ENCODE assay signal across 9 mouse cellular contexts in the genomic region with DNA sequence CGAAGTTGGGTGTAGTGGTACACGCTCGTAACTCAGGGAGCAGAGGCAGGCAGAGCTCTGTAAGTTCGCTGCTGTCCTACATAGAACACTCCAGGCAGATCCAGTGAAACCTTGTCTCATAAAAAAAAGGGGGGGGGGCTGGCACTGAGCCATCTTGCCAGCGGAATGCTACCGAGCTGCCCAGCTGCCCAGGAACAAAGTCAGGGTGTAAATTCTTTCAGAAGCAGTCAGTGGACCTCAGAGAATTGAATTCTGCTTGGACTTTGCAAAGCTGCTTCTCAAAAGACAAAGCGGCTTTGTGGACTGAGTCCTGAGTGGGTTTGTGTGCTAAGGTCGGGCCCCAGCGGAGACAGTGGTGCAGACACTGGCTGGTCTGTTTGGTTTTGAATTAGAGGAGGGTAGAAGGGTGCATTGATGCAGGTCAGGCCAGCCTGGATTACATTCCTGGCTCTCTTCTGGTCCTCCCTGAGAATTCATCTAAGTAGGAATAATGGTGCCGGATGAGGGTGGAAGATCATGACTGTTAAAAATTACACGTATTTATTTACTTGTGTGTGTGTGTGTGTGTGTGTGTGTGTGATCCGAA. TPM values are rescaled to one million over a fixed set of nuclear protein-coding genes. Genes with fewer than 3 reads are reported as not detected.
A peak's percentile ranks its signal among the peaks of the same experiment; 100 is the strongest.
DNase-seq lines count a peak whose midpoint lies in the region; ATAC-seq and TF ChIP-seq lines count a peak whose summit lies in the region.
"Had no signal": no experiment of that assay in that cellular context is flagged by ENCODE, and none has a peak within 500 bp of the region (broad histone marks: within the 10 kb centered on the region; RNA-seq: fewer than 3 reads in every experiment).

No protein-coding gene starts in this region.

- no peaks in the 10 kb centered on the region for H3K27me3 ChIP-seq in cerebellum, adult 2 months (ENCODE audit: control insufficient read depth, insufficient read depth, low read length)
- H3K27me3 ChIP-seq in neural tube, embryonic 12.5 days (replicated peaks): no peaks in the 10 kb centered on the region
- H3K27me3 ChIP-seq in kidney, postnatal 0 days (ENCODE audit: insufficient read depth, low read length): no peaks in the 10 kb centered on the region

- 0 out of 2 replicates have a peak, but pooled peaks have one; percentile 37 for ATAC-seq in neural tube, embryonic 12.5 days (ENCODE audit: low FRiP score, low read depth)
- ATAC-seq in kidney, postnatal 0 days (replicated peaks; ENCODE audit: low FRiP score, low read depth): no peak

- 0 out of 2 replicates have a peak overlapping the region, but pooled peaks have one; percentile 3 for H3K27ac ChIP-seq in cerebellum, adult 2 months (ENCODE audit: insufficient read depth, low read length)
- no peak overlapping the region for H3K27ac ChIP-seq in neural tube, embryonic 12.5 days
- peak overlapping the region; percentile 75 for H3K27ac ChIP-seq in kidney, postnatal 0 days
- 0 out of 2 replicates have a peak overlapping the region, but pooled peaks have one; percentile 23 for H3K27ac ChIP-seq in olfactory bulb, adult 2 months (ENCODE audit: insufficient read depth, low read depth, low read length)
- H3K27ac ChIP-seq: forebrain, embryonic 12.5 days had no signal

- no peaks in the 10 kb centered on the region for H3K36me3 ChIP-seq in neural tube, embryonic 12.5 days
- H3K36me3 ChIP-seq in kidney, postnatal 0 days (ENCODE audit: insufficient read depth, low read length): no peaks in the 10 kb centered on the region
- H3K36me3 ChIP-seq: forebrain, embryonic 12.5 days had no signal

- no peak overlapping the region for H3K4me3 ChIP-seq in cerebellum, adult 2 months (replicated peaks; ENCODE audit: insufficient read depth, low read depth, low read length)
- no peak overlapping the region for H3K4me3 ChIP-seq in neural tube, embryonic 12.5 days
- no peak overlapping the region for H3K4me3 ChIP-seq in kidney, postnatal 0 days (replicated peaks; ENCODE audit: low read depth, low read length)
- no peak overlapping the region for H3K4me3 ChIP-seq in olfactory bulb, adult 2 months (ENCODE audit: insufficient read depth, low read depth, low read length)
- H3K4me3 ChIP-seq: forebrain, embryonic 12.5 days had no signal

- TF ChIP-seq POLR2A in cerebellum, adult 2 months (IDR thresholded peaks at IDR 0.05; ENCODE audit: borderline replicate concordance, insufficient read depth, low read length): no peak
- no peak for TF ChIP-seq POLR2A in olfactory bulb, adult 2 months (IDR thresholded peaks at IDR 0.05; ENCODE audit: insufficient read depth, low read depth, low read length)

- no peaks in the 10 kb centered on the region for H3K4me1 ChIP-seq in cerebellum, adult 2 months (ENCODE audit: control insufficient read depth, insufficient read depth, low read length)
- H3K4me1 ChIP-seq in neural tube, embryonic 12.5 days: peaks cover 14% of the 10 kb centered on the region
- peaks cover 13% of the 10 kb centered on the region for H3K4me1 ChIP-seq in kidney, postnatal 0 days (replicated peaks; ENCODE audit: insufficient read depth, low read length)
- H3K4me1 ChIP-seq in olfactory bulb, adult 2 months (ENCODE audit: control insufficient read depth, insufficient read depth, low read length): peaks cover 13% of the 10 kb centered on the region

- H3K9ac ChIP-seq in neural tube, embryonic 12.5 days: no peak overlapping the region
- H3K9ac ChIP-seq in kidney, postnatal 0 days (ENCODE audit: low read depth, low read length): no peak overlapping the region
- H3K9ac ChIP-seq: forebrain, embryonic 12.5 days had no signal

- TF ChIP-seq CTCF in cerebellum, adult 2 months (IDR thresholded peaks at IDR 0.05; ENCODE audit: borderline replicate concordance, insufficient read depth, low read depth, low read length): no peak
- TF ChIP-seq CTCF in kidney, postnatal 0 days (IDR thresholded peaks at IDR 0.05; ENCODE audit: low read depth): no peak
- no peak for TF ChIP-seq CTCF in olfactory bulb, adult 2 months (IDR thresholded peaks at IDR 0.05; ENCODE audit: insufficient read depth, low read depth, low read length)

- H3K9me3 ChIP-seq in neural tube, embryonic 12.5 days: no peaks in the 10 kb centered on the region
- H3K9me3 ChIP-seq in kidney, postnatal 0 days (replicated peaks; ENCODE audit: low read length): no peaks in the 10 kb centered on the region
- H3K9me3 ChIP-seq: forebrain, embryonic 12.5 days had no signal

- no peak for DNase-seq in cerebellum, adult 2 months
- DNase-seq in cerebellum, adult 9-11 months: no peak
- no peak for DNase-seq in neural tube, embryonic 10.5 days (ENCODE audit: extremely low spot score, low spot score)
- DNase-seq in kidney, postnatal 0 days (ENCODE audit: low spot score): no peak
- no peak for DNase-seq in frontal cortex, adult 2 months (ENCODE audit: extremely low spot score in 1 of 2, low spot score in 1 of 2)
- DNase-seq in frontal cortex, postnatal 36 days (ENCODE audit: low spot score in 2 of 2): no peak

- H3K4me2 ChIP-seq in neural tube, embryonic 12.5 days (replicated peaks): no peak overlapping the region
- no peak overlapping the region for H3K4me2 ChIP-seq in kidney, postnatal 0 days (ENCODE audit: low read length)

- WGBS in cerebellum, adult 2 months: 59% methylated on average over 12 of the region's 12 CpGs
- 66% methylated on average over 12 of the region's 12 CpGs for WGBS in neural tube, embryonic 12.5 days
- 63% methylated on average over 12 of the region's 12 CpGs for WGBS in kidney, postnatal 0 days
- 60% methylated on average over 12 of the region's 12 CpGs for WGBS in olfactory bulb, adult 2 months

RNA-seq across cellular contexts. Expression of a gene that starts 0.8 kb away (rescaled TPM):
- 3.6 and 4.8 TPM in 2 replicates for polyA plus RNA-seq in cerebellum, adult 2 months (2012; rRNA removed)
- polyA plus RNA-seq in neural tube, embryonic 12.5 days (2016; fragmentation: Nextera tagmentation; extraction: Ambion mirVana): 11.6 and 13.7 TPM in 2 replicates
- polyA plus RNA-seq in kidney, postnatal 0 days (2015; fragmentation: Nextera tagmentation; extraction: Ambion mirVana): 129 and 131 TPM in 2 replicates
- polyA plus RNA-seq in olfactory bulb, adult 2 months (2012; ENCODE audit: insufficient read depth, insufficient read length, low replicate concordance, missing spikeins): not detected in 2 replicates
- polyA plus RNA-seq in frontal cortex, adult 2 months (2012; rRNA removed): 3.5 and 4.7 TPM in 2 replicates

RNA-seq across cellular contexts. Expression of a gene that starts 21.9 kb away (rescaled TPM):
- 0.78 and 0.79 TPM in 2 replicates for polyA plus RNA-seq in cerebellum, adult 2 months (2012; rRNA removed)
- polyA plus RNA-seq in neural tube, embryonic 12.5 days (2016; fragmentation: Nextera tagmentation; extraction: Ambion mirVana): 0.34 and 0.96 TPM in 2 replicates
- 0.10 TPM in 1 of 2 replicates, not detected in the other for polyA plus RNA-seq in kidney, postnatal 0 days (2015; fragmentation: Nextera tagmentation; extraction: Ambion mirVana)
- polyA plus RNA-seq in olfactory bulb, adult 2 months (2012; ENCODE audit: insufficient read depth, insufficient read length, low replicate concordance, missing spikeins): not detected in 2 replicates
- polyA plus RNA-seq in frontal cortex, adult 2 months (2012; rRNA removed): 1.8 and 2.3 TPM in 2 replicates

RNA-seq across cellular contexts. Expression of a gene that starts 54.9 kb away (rescaled TPM):
- 32.5 and 32.7 TPM in 2 replicates for polyA plus RNA-seq in cerebellum, adult 2 months (2012; rRNA removed)
- 15.7 and 17.2 TPM in 2 replicates for polyA plus RNA-seq in neural tube, embryonic 12.5 days (2016; fragmentation: Nextera tagmentation; extraction: Ambion mirVana)
- polyA plus RNA-seq in kidney, postnatal 0 days (2015; fragmentation: Nextera tagmentation; extraction: Ambion mirVana): 16.2 and 18.1 TPM in 2 replicates
- not detected in 2 replicates for polyA plus RNA-seq in olfactory bulb, adult 2 months (2012; ENCODE audit: insufficient read depth, insufficient read length, low replicate concordance, missing spikeins)
- 24.0 and 25.0 TPM in 2 replicates for polyA plus RNA-seq in frontal cortex, adult 2 months (2012; rRNA removed)

RNA-seq across cellular contexts. Expression of a gene that starts 54.9 kb away (rescaled TPM):
- 13.7 and 15.6 TPM in 2 replicates for polyA plus RNA-seq in cerebellum, adult 2 months (2012; rRNA removed)
- polyA plus RNA-seq in neural tube, embryonic 12.5 days (2016; fragmentation: Nextera tagmentation; extraction: Ambion mirVana): 5.1 and 6.1 TPM in 2 replicates
- 41.0 and 45.3 TPM in 2 replicates for polyA plus RNA-seq in kidney, postnatal 0 days (2015; fragmentation: Nextera tagmentation; extraction: Ambion mirVana)
- not detected in 2 replicates for polyA plus RNA-seq in olfactory bulb, adult 2 months (2012; ENCODE audit: insufficient read depth, insufficient read length, low replicate concordance, missing spikeins)
- polyA plus RNA-seq in frontal cortex, adult 2 months (2012; rRNA removed): 10.1 TPM in 2 replicates

Comparison
In these comparisons a context has a peak if more than half of its experiments do, and no peak if none do; other contexts are left out.
1. RNA of a gene that starts 54.9 kb away (polyA plus RNA-seq): 32.5 to 32.7 TPM in cerebellum, adult 2 months, 24.0 to 25.0 TPM in frontal cortex, adult 2 months, 15.7 to 17.2 TPM in neural tube, embryonic 12.5 days and 16.2 to 18.1 TPM in kidney, postnatal 0 days; not detected in olfactory bulb, adult 2 months; every median in the first group is over 10 times any median in the second.